Mouse (Mus musculus) CD4-positive, CD25-positive, alpha-beta regulatory T cell, adult 4 months (primary cell): ENCODE data around the gene Ugt1a6a. TPM values are rescaled to one million over a fixed set of nuclear protein-coding genes. Genes with fewer than 3 reads are reported as not detected.

Experiments
- ATAC-seq: one replicate; pipeline ENCODE4 v1.8.0; 2017
- polyA plus RNA-seq, 2 experiments: library from polyadenylated mRNA; unstranded; fragments of 100-300 nt; shearing (Covaris generic); gene quantifications; one replicate each; pipeline ENCODE4 v1.2.1; 2017

Gene Ugt1a6a
- polyA plus RNA-seq, 2 experiments from 2014 or later: 0.13 to 0.75 TPM

DNA sequence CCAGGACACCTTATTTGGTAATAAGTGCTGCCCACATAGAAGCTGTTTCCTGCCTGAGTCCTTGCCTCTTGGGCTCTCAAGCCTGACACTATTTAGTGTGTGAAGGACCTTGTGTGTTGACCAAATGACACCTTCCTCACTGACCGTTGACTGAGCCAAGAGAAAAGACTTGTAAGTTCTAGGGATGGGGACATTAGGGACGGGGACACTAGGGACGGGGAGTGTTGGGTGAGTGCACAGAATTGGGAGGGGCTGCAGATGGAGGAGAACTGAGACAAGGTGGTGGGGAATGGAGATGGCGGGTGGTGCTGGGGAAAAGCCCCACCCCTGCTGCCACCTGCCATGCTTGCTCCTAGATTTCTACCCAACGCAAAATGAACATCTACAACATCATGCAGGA, 95.4 kb downstream of the Ugt1a6a start:
- ATAC-seq: no peak

DNA sequence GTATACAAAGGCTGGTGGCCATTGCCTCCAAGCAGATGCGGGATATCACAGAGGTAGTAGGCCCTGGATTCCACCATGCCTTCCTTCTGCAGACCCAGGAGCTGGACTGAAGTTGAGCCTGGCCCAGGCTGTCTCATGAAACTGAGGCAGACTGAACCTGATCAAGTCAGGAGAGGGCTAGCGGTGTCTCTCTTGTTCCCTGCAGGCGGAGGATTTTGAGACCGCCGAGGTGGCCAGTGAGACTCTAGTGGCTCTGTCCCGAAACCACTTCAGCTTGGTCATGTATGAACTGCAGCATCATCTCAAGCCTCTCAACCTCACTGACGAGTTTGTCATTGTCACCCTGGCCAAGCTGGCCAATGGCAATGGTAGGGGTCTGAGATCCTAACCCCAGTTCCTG, 95.8 kb downstream of the Ugt1a6a start:
- ATAC-seq: no peak

DNA sequence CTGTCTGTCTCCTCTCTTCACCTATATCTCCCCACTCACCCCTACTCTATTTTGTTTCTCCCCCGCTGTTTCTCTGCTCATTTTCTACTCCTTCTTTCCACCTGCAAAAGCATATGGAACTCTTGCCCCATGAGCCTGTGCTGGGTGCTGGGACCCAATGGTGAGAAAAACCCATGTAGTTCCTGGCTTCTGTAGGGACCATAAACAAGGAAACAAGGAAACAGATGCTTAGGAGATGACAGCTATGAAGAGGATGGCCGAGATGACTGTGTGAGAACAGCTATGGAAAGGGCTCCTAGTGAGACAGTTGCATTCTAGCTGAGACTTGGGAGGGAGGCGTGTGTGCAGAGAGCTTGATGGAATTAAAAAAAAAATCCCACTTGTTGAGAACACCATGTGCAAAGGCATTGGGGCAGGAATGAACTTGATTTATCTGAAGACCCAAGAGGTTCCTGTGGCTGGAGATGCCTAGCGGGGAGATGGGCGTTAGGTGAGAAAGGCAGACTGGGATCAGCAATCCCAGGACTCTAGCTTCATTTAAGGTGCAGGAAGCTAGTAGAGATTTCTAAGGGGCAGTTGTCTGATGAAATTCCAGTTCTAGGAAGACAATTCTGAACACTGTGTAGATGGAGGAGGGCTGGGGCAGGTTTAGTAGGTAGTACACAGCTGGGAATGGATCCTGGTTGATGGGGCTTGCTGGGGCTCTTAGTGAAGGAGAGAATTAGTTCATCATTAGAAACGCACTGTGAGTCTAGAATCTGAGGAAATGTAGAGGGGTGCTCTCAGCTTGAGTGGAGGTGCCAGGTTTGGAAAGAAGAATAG, 96.6 kb downstream of the Ugt1a6a start:
- no peak for ATAC-seq

DNA sequence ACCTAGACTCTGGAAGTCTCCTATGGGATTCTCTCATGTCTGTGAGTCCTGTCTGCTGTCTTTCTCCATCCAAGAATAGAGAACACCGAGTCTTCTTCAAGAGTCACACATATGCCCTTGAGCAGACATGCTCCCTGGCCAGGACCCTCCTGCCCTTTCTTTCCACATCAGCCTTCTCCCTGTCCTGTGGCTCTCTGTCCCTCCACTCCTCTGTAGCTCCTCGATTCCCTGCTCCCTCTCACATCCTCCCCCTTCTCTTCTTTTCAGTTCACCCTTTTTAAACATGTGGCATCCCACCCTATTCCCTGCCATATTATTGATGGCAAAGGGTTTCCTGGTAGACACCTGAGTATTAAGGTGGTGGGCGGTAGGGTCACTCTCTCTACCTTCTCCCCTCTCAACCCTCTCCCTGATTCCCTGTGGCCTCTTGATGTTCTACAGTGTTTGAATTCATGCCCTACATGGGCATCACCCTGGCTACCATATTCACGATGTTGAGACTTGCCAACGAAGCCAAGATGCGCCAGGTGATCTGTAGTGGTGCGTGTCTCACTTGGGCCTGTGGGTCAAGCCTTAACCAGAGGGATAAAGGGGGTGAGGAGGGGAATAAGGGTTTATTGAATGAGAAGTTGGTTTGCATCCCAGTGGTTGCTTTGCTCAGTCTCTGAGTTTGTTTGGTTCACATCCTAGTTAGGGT, 97.3 kb downstream of the Ugt1a6a start:
- no peak for ATAC-seq

DNA sequence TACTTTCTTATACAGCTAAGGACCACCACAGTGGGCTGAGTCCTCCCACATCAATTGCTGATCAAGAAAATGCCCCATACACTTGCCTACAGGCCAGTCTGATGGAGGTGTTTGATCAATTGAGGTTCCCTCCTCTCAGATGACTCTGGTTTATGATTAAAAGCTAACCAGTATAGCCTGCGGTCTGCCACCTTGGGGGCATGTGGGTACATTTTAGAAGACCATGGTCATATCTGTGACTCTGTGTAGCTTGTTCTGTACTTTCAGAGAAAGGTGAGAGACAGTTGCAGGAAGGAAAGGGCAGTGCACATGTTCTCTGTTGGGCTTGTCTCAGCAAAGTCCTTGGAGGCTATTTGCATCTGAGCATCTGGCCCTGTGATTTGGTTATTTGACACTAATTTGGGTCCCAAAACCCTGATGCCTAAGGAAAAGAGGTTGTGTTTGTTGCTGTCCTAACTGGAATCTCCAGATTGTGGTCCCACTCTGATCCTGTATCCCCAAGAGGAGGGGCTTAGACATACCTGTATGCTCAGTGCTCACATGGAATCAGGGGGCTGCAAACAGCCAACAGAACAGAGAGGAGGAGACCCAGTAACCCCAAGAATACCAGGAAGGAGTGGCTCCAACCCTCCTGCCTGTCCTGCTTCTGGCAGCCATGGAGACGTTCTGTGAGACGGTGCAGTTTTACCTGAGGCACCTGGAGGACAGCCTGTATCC, 98.2 kb downstream of the Ugt1a6a start:
- ATAC-seq: no peak

DNA sequence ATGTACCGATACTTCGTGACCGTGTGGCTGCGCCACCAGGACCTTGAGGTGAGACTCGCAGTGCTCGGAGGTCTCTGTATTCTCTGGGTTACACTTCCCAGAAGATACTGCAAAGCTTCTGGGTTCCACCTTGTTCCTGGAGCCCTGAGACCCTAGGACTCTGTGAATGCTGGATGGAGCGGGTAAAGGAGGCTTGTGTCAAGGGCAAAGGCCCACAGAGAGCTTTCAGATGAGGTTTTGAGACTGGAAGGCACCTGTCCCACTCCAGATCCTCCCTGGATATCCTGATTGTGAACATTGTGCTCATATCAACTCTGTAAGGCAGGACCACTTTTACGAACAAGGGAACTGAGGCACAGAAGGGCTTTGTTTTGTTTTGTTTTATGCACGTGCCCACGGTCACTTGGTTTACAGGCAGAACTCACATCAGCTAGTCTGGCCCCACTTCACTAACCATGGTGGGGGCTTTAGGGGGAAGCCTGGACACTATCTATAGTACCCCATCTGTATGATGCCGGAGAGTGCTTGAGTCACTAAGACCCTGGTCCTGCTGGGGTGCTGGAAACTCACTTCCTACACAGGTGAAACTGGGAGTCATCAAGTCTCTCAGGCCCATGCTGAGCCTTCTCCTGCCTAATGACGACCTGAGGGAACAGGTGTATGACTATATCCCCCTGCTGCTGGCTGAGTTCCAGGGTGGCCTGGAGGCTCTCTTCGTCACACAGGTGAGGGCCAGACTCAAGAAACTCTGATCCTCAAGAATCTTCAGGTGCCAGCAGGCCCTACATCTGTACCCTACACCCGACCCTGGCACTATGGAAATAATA, 99.0 kb downstream of the Ugt1a6a start:
- ATAC-seq: no peak

DNA sequence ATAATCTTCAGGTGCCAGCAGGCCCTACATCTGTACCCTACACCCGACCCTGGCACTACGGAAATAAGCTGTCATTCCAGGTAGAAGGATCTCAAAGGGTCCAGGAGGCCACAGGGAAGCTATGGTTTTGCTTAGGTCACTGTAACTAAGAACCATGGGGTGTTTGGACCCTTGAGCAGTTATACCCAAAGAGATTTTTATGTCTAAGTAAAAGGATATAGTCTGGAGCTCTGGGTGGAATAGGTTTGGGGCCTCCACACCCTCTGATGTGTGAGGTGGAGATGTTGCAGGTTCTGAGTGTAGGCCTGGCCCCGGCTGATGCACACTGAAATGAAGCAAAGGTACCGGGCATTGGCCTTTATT, 99.6 kb downstream of the Ugt1a6a start:
- no peak for ATAC-seq

DNA sequence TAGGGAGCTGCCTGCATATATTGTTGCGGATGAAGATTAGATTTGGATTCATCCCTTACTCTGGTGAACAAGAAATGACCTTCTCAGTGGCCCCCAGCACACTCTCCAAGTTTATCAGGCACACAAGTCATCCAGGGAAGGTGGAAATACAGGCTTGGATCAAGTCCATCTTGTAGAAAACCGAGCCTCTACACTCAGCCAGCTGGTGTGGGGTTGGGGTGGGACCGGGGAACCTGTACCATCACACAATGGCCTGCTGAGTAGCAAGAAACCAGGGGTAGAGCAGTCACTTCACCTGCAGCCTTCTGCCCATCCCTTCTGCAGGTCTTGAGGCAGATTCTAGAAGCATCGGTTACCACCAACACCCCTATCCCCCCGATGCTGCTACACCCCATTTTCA, 100.0 kb downstream of the Ugt1a6a start:
- ATAC-seq: no peak

DNA sequence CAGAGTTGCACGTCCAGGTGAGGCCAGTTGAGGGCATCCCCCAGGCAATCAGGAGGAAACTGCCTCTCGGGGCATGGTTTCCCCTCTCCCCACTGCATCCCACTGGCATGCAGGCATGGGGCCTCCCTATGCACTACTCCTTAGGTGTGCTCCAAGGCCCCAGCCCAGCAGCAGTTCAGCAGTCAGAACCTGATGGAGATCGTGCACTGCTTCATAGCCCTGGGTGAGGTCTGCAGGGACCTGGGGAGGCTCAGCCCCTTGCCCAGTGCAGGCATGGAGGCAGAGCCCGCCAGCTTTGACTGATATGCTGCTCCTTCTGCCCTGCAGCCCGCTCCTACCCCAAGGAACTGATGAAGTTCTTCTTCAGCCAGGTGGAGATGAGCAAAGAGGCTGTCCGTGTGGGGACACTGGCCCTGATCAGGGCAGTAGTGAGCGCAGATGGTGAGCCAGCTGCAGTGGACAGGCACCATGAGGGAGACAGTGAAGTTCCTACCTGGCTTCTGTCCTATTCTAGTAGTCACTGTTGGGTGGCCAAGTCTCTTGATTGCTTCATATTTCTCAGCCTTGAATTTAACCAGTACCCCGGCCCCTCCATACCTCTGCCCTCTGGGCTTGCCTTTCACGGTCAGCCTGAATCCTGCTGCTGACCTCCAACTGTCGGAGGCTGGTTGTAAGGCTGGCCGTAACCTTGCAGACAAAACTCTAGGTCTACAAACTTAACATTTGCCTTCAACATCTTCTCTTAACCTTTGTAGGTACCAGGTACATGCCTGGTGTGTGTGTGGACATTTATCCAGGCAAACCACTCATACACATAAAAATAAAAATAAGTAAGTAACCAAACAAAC, 100.7 kb downstream of the Ugt1a6a start:
- no peak for ATAC-seq

DNA sequence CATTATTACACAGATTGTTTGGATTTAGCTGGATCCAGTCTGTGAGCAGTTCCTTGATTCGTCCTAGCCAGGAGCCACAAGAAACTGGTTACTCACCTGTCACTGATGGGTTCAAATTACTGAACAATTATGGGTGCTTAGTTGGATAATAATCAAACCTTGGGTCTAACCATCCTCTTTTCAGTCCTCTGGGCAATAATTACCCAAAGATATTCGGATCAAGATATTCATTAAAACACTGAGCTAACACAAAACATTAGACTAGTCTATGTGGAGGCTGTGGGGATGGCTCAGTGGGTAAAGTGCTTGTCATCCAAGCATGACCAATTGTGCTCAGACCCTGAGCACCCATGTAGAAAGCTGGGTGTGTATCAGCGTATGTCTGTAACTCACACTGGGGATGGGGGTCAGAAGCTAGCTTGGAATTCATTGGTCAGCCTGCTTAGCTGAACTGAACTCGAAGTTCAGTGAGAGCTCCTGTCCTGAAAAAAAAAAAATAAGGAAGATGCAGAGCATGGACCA, 101.3 kb downstream of the Ugt1a6a start:
- ATAC-seq: no peak

DNA sequence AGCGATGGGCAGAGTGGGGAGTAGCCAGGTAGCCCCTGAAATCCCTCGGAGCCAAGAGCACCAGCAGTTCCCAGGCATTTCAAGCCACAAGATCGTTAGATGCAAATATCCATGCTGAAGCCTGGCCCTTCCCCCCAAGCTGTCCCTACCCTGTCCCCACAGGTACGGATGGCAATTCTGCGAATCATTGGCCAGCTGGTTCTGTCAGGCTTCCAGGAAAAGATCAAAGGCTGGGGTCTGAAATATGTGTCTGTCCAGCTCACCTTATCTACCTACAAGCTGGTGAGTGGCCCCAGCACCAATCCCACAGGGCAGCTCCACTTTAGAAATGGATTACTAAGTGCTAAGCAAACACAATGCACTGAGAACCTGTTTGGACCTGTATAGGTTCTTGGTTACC, 102.7 kb downstream of the Ugt1a6a start:
- ATAC-seq: no peak

DNA sequence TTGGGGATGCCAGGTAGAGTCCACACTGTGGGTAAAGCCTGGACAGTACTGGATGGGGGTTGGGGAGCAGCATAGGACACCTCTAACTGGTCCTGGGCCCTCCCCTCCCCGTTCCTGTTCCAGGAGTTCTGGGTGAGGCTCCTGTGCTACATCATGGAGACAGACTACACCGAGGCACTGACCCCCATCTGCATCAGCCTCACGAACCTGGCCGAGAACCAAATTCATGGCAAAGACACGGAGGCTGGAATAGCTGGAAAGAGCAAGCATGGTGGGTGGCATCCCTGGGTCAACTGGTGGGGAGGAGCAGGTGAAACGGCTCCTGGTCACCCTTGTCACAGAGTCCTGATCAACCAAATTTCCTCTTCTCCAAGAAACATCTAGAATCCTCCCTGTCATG, 104.2 kb downstream of the Ugt1a6a start:
- no peak for ATAC-seq

DNA sequence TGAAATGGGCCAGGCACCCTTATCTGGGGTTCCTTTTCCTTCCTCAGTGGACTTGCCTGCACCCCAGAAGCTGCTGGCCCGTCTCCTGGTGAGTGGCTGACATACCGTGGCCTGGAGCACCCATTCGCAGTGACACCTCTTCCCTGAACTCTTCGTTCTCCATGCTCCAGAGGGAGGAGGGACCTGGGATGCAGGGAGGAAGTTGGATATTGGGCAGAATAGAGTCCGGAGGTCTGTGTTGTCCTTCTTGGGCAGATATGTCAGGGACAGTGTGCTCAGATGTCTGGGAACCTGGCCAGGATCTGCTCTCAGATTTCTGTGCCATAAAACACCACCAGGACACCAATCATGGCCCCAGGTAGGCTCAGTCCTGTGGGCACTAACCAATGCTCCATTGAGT, 105.5 kb downstream of the Ugt1a6a start:
- no peak for ATAC-seq

DNA sequence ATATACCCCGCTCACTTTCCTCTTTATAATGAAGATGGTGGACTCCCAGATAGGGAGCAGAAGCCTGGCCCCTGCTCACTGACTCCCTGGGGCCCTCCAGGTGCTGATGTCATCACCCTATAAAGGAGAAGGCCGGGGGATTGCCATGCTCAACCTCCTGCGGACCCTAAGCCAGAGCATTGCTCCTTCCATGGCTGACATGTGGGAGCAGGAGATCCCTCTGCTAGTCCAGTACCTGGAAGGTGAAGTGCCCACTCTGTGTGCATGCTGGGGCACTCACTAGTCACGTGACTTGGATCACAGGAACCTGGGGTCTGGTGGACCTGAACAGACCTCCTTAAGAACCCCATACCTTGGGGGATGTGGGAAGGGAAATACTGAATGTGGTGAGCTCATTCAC, 106.0 kb downstream of the Ugt1a6a start:
- no peak for ATAC-seq

DNA sequence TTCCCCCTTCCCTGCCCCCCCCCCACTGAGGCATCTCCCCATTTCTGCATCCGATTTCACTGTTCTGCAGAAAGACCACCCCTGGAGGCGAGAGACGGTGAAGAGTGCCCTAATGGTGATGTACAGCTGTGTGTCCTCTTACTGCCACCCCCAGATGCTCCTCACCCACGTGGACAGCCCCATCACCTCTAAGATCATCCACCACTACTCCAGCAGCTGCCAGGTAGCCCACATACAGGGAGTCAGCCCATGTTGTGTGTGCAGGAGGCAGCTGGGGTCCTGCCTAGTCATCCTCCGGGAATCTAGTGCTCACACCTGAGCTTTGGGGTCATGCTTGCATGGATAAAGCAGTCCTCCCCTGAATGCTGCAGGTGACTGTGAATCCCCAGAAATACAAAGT, 109.3 kb downstream of the Ugt1a6a start:
- no peak for ATAC-seq

DNA sequence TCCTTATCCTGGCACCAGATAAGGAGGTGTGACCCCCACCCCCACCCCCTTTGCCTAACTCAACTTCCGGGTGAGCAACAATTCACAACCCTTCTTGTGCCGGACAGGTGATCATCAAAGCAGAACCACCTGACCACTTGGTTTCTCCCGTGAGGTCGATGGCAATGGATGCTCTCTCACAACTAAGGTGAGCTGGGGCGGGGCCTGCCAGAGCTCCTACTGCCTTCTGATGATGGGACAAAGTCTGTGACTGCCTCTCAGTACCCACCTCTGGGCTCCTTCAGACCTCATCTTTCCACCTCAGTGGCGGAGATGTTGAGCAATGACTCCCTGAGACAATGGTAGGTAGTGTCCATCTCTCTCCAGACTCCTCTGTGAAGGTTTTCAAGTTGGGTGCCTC, 111.3 kb downstream of the Ugt1a6a start:
- no peak for ATAC-seq

DNA sequence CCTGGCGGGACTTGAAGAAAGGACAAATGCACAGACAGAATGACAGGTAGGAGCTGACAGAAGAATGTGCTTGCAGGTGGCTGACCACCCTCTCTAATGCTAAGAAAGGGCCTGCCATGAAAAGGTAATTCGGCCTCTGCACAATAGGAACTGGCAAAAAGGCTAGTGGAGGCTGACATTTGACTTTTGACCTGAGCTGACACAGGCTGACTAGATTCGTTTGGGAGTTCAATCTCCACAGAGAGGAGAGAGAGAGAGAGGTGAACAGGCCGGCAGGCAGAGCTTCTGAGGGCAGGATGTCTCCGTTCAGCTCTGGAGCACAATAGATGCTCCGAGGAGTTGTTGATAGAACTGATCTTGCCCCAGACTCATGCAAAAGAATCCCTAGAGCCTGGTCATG, 111.8 kb downstream of the Ugt1a6a start:
- ATAC-seq: no peak

DNA sequence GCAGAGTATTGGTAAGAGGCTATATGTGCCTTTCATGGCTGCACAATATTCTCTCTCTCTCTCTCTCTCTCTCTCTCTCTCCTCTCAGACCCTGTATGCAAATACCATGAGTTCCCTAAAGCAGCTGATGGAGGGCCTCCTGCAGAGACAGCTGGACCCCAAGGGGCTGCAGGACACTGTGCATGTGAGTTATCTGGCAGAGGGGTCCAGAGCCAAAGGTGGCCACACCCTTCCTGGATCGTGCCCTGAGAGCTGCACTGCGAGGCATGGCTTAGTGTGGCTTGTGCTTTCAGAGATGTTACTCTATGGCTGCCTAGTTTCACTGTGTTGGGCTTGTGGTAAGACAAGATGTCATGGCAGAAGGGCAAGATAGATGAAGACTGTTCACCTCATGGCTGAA, 113.1 kb downstream of the Ugt1a6a start:
- no peak for ATAC-seq

DNA sequence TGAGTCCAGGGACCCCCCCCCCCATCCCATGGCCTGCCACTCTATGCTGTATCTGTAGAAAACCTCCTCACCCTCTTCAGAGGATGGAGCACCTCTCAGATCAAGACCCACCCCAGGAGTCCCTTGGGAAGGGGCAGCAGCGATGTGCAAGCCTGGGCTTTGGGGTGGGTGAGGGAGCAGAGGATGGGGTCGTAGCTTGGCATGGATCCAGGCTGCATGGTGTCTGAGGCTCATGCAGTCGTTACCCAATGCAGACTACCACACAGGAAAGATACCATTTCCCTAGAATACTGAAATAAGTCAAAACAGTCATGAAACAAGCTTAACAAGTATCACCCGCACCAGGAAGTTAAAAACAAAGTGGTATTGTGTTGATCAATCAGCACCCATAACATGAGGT, 114.0 kb downstream of the Ugt1a6a start:
- ATAC-seq: no peak

DNA sequence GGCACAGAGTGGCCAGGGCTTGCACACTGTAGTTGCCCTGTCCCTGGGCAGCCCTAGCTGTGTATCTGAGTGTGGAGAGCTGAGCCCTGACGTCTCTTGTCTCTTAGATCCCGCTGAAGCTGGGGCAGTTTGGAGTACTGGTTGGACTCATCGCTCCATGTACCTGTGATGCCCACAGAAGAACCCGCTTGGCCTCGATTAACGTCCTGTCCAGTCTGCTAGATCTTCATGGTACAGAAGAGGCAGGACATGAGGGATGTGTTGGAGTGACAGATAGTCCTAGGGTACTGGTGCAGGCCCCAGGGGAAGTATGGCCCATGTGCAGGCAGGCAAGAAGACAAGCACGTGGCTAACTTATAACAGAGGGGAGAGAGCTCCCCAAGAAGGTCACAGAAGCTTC, 115.0 kb downstream of the Ugt1a6a start:
- no peak for ATAC-seq

DNA sequence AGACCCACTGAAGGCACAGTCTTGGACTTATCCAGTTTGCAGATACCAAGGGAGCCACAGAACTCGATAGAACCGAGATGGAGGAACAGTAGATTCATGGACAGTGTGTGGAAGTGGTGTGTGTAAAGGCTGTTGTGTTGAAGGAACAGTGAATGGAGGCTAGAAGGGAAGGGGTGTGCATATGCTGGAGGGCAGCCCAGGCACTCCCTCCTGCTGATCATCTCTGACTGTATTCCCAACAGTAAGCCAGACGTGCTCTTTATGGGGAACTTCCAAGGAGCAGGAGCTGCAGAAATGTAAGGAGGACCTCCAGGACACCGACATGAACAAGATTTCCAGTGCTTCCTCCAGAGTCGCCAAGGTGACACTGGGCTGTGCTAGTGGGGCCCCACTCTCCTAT, 115.4 kb downstream of the Ugt1a6a start:
- ATAC-seq: no peak

DNA sequence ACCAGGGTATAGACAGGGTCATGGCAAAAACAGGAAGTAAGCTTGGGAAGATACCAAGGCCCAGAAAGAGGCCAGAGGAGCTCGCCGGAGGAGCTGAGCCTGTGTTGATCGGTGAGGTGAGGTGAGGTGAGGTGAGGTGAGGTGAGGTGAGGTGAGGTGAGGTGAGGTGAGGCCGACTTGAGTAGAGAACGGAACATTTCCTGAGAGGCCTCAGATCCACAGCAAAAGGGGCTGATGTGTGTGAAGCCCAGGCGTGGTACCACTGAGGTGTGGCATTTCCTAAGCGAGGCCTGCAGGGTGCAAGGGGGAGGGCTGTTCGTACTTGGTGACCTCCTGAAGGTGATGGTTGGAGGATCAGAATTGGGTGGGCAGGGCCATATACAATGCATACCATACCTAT, 118.5 kb downstream of the Ugt1a6a start:
- ATAC-seq: no peak
